Mouse (Mus musculus) E14TG2a.4 (cell line): ENCODE data around the gene Prr13.

Experiments
- CTCF ChIP-seq: conservative IDR thresholded peaks from 2 replicates; pipeline ENCODE4 v1.5.1; 2014; ENCODE audit warnings: low read length
- NANOG ChIP-seq: IDR thresholded peaks from 2 replicates; pipeline ENCODE4 v1.6.1; 2014; ENCODE audit warnings: borderline replicate concordance, low read length, mixed read lengths
- POU5F1 ChIP-seq: IDR thresholded peaks from 2 replicates; pipeline ENCODE4 v1.6.1; 2014; ENCODE audit warnings: low read length, borderline replicate concordance

GRCm38 (mm10) chr15:102468675-102469370, 10.0 kb downstream of the Prr13 start:
- TF ChIP-seq CTCF = no peak; the same call in 1 of the 2 replicates
- TF ChIP-seq NANOG = no peak
- TF ChIP-seq POU5F1 = no peak
